Mouse (Mus musculus) adrenal gland (tissue): Measurements from ENCODE around the gene Tbxas1.

ENCODE experiments used
- intact Hi-C: fragments of 180-260 bp; cut with DNase I; formaldehyde crosslinking; loops from one replicate; pipeline ENCODE4 v1.15.1; 2025

Gene Tbxas1

GRCm38 (mm10) chr6:38920141-38920540, 44.9 kb downstream of the Tbxas1 start:
- intact Hi-C loops: no loop called here

GRCm38 (mm10) chr6:38921095-38921809, 46.0 kb downstream of the Tbxas1 start:
- intact Hi-C loops: no loop called here

- intact Hi-C loops: no loop called here
These were observed 46.6 kb downstream of the Tbxas1 start for GRCm38 (mm10) chr6:38921810-38922116.

GRCm38 (mm10) chr6:38922517-38922916, 47.3 kb downstream of the Tbxas1 start:
- intact Hi-C loops: no loop called here

GRCm38 (mm10) chr6:38923450-38923849, 48.2 kb downstream of the Tbxas1 start:
- intact Hi-C loops: no loop called here

GRCm38 (mm10) chr6:38923870-38924817, 48.9 kb downstream of the Tbxas1 start:
- intact Hi-C loops: no loop called here

- intact Hi-C loops: loop anchor here (5.0 kb wide), 1 partner anchor 137 kb away; no protein-coding TSS in a partner anchor
These were observed 50.5 kb downstream of the Tbxas1 start for GRCm38 (mm10) chr6:38925719-38926118.

GRCm38 (mm10) chr6:38926135-38926962, 51.1 kb downstream of the Tbxas1 start:
- intact Hi-C loops: loop anchor here (5.0 kb wide), 1 partner anchor 136 kb away; no protein-coding TSS in a partner anchor

GRCm38 (mm10) chr6:38926963-38927361, 51.8 kb downstream of the Tbxas1 start:
- intact Hi-C loops: loop anchor here (5.0 kb wide), 1 partner anchor 135 kb away; no protein-coding TSS in a partner anchor

GRCm38 (mm10) chr6:38928489-38928888, 53.3 kb downstream of the Tbxas1 start:
- intact Hi-C loops: loop anchor here (5.0 kb wide), 1 partner anchor 134 kb away; no protein-coding TSS in a partner anchor

- intact Hi-C loops: no loop called here
These were observed 60.8 kb downstream of the Tbxas1 start for GRCm38 (mm10) chr6:38936009-38936408.

GRCm38 (mm10) chr6:38938421-38938820, 63.2 kb downstream of the Tbxas1 start:
- intact Hi-C loops: no loop called here

GRCm38 (mm10) chr6:38939096-38939495, 63.9 kb downstream of the Tbxas1 start:
- intact Hi-C loops: no loop called here

GRCm38 (mm10) chr6:38941016-38941415, 65.8 kb downstream of the Tbxas1 start:
- intact Hi-C loops: no loop called here

- intact Hi-C loops: no loop called here
These were observed 67.6 kb downstream of the Tbxas1 start for GRCm38 (mm10) chr6:38942771-38943170.

GRCm38 (mm10) chr6:38944392-38944791, 69.2 kb downstream of the Tbxas1 start:
- intact Hi-C loops: no loop called here

- intact Hi-C loops: no loop called here
These were observed 69.6 kb downstream of the Tbxas1 start for GRCm38 (mm10) chr6:38944826-38945225.

- intact Hi-C loops: no loop called here
These were observed 70.5 kb downstream of the Tbxas1 start for GRCm38 (mm10) chr6:38945681-38946080.

GRCm38 (mm10) chr6:38947282-38947681, 72.1 kb downstream of the Tbxas1 start:
- intact Hi-C loops: no loop called here

GRCm38 (mm10) chr6:38949683-38950161, 74.5 kb downstream of the Tbxas1 start:
- intact Hi-C loops: no loop called here

GRCm38 (mm10) chr6:38950341-38950740, 75.1 kb downstream of the Tbxas1 start:
- intact Hi-C loops: no loop called here
